Mouse (Mus musculus) gastrocnemius, adult 18-20 months (tissue): ENCODE measurements around the gene Rbck1. TPM values are rescaled to one million over a fixed set of nuclear protein-coding genes. Genes with fewer than 3 reads are reported as not detected.
A peak's percentile ranks its signal among the peaks of the same experiment; 100 is the strongest.
"Not testable (repeated sequence)": the region's sequence is repeated elsewhere in the genome, so short reads cannot be mapped to it uniquely, and the experiment has no call there.

Source experiments
- DNase-seq: peaks from one replicate; pipeline ENCODE4 v3.0.0; 2021; ENCODE audit warnings: low spot score
- total RNA-seq, 2 experiments: library from RNA; stranded (reverse); gene quantifications; 2 replicates each; pipeline ENCODE4 v1.2.3; 2021

Rbck1 gene
- total RNA-seq, 2 experiments from 2014 or later = 24.6 to 26.6 TPM

GRCm38 (mm10) chr2:152302862-152303261 lies 29.6 kb downstream of the Rbck1 start:
- no peak for DNase-seq

GRCm38 (mm10) chr2:152294541-152294940 lies 37.9 kb downstream of the Rbck1 start:
- DNase-seq = no peak

- DNase-seq = peak; percentile 86
These were observed 38.6 kb downstream of the Rbck1 start, which contains the start of gene Tbc1d20 for GRCm38 (mm10) chr2:152293727-152294475. Tbc1d20 (plus strand) TSS chr2:152293828.

GRCm38 (mm10) chr2:152293179-152293726 lies 39.2 kb downstream of the Rbck1 start:
- DNase-seq = no peak

- no peak for DNase-seq
These were observed 40.0 kb downstream of the Rbck1 start for GRCm38 (mm10) chr2:152292475-152292874.

GRCm38 (mm10) chr2:152289623-152290022 lies 42.8 kb downstream of the Rbck1 start:
- DNase-seq = not testable (repeated sequence)

- DNase-seq = no peak
These were observed 44.4 kb downstream of the Rbck1 start for GRCm38 (mm10) chr2:152288046-152288445.

GRCm38 (mm10) chr2:152287560-152287959 lies 44.9 kb downstream of the Rbck1 start:
- DNase-seq = no peak

GRCm38 (mm10) chr2:152281407-152281806 lies 51.0 kb downstream of the Rbck1 start:
- no peak for DNase-seq

GRCm38 (mm10) chr2:152273639-152274038 lies 58.8 kb downstream of the Rbck1 start:
- no peak for DNase-seq

Other genes with a start within 250 kb of the Rbck1 start
- gene Srxn1, start 227.1 kb downstream of the Rbck1 start, total RNA-seq = 10 to 100 TPM; 19.6 to 67.1 TPM
- 10 to 100 TPM in 1 of 2 experiments, 1 to 10 TPM in 1; 5.5 to 13.9 TPM for gene Tcf15, start 189.1 kb downstream of the Rbck1 start, total RNA-seq
- gene Csnk2a1, start 105.8 kb downstream of the Rbck1 start, total RNA-seq = 100 to 1,000 TPM in 1 of 2 experiments, 10 to 100 TPM in 1; 83.9 to 100 TPM
- 10 to 100 TPM; 18.6 to 25.1 TPM for gene Tbc1d20, start 38.8 kb downstream of the Rbck1 start, total RNA-seq
- 1 to 10 TPM in 1 of 2 experiments, under 1 TPM in 1; 0.55 to 1.5 TPM for gene Trib3, start 11.4 kb upstream of the Rbck1 start, total RNA-seq
- gene Nrsn2, start 44.0 kb upstream of the Rbck1 start, total RNA-seq = not detected
- gene Sox12, start 65.4 kb upstream of the Rbck1 start, total RNA-seq = under 1 TPM; 0.34 to 0.57 TPM
- under 1 TPM; 0.62 to 0.76 TPM for gene Zcchc3, start 82.4 kb upstream of the Rbck1 start, total RNA-seq
- not detected for gene 6820408C15Rik, start 82.9 kb upstream of the Rbck1 start, total RNA-seq
- not detected for gene Defb23, start 132.0 kb upstream of the Rbck1 start, total RNA-seq
- not detected for gene Defb20, start 144.4 kb upstream of the Rbck1 start, total RNA-seq
- not detected for gene Defb22, start 157.5 kb upstream of the Rbck1 start, total RNA-seq
- not detected for gene Defb26, start 179.0 kb upstream of the Rbck1 start, total RNA-seq
- gene Defb28, start 185.6 kb upstream of the Rbck1 start, total RNA-seq = not detected
- gene Defb29, start 207.4 kb upstream of the Rbck1 start, total RNA-seq = not detected
- not detected for gene Gm17416, start 236.7 kb upstream of the Rbck1 start, total RNA-seq
- gene Defb21, start 240.1 kb upstream of the Rbck1 start, total RNA-seq = not detected
- not detected for gene Defb19, start 247.7 kb upstream of the Rbck1 start, total RNA-seq